Mouse (Mus musculus) small intestine, adult 2 months (tissue): Measurements from ENCODE around the gene Opalin.

Source experiments
- CTCF ChIP-seq: fragments of 200-500 bp; IDR thresholded peaks from 2 replicates; pipeline ENCODE4 v1.5.1; 2012; ENCODE audit warnings: low read depth, mild to moderate bottlenecking, control low read depth, inconsistent platforms, low read length, moderate library complexity, mixed read lengths; ENCODE audit not compliant: insufficient replicate concordance, insufficient read length; ENCODE audit errors: extremely low read depth
- POLR2A ChIP-seq: fragments of 200-500 bp; IDR thresholded peaks from 2 replicates; pipeline ENCODE4 v1.6.1; 2012; ENCODE audit warnings: low read depth, mild to moderate bottlenecking, control low read depth, inconsistent platforms, low read length, moderate library complexity

DNA sequence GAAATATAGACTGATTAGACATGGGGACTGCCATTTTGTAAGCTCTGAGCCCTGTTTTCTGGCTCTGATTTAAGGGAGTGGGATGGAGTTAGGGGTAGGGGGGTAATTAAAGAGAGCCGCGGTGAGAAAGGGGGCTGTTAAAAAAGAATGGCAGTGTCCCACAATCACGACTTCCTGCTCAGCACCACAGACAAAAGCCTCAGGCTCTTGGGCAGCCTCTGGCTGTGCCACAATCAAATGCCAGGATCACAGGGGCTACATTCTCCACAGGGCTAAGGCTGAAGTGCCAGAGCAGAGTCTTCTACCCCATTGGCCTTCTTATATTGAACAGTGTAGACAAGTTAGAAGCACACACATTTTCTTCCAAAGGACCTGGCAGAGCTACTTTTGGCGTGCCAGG is 11.0 kb upstream of the Opalin start:
- no peak for TF ChIP-seq CTCF
- no peak for TF ChIP-seq POLR2A
